Mouse (Mus musculus) hindbrain, postnatal 0 days (tissue): ENCODE measurements at regions not wholly inside any gene's neighbourhood (a gene's known extent, or its start where the extent isn't known, plus 50 kb on each side); places are given as distances from the start of the nearest gene placed in this dataset.
A peak's percentile ranks its signal among the peaks of the same experiment; 100 is the strongest.

ENCODE experiments used
- ATAC-seq: fragments of 200-750 bp; cut with Nextera tagmentation; 2 replicates; pipeline ENCODE4 v1.8.0; 2017; ENCODE audit warnings: mild to moderate bottlenecking, moderate TSS enrichment, moderate library complexity
- DNase-seq: peaks from one replicate; pipeline ENCODE4 v3.0.0-alpha.2; 2015; ENCODE audit warnings: low spot score
- H3K27ac ChIP-seq: fragments of 300-500 bp; sonication (generic); 2 replicates; pipeline ENCODE4 v1.5.1; 2014; ENCODE audit warnings: mild to moderate bottlenecking
- H3K27me3 ChIP-seq: fragments of 300-500 bp; sonication (generic); 2 replicates; pipeline ENCODE4 v1.6.1; 2014; ENCODE audit warnings: low read length, mixed read lengths; ENCODE audit not compliant: insufficient read depth
- H3K36me3 ChIP-seq: fragments of 300-500 bp; sonication (generic); 2 replicates; pipeline ENCODE4 v1.6.1; 2014; ENCODE audit warnings: low read length, mixed read lengths; ENCODE audit not compliant: insufficient read depth
- H3K4me1 ChIP-seq: fragments of 300-500 bp; sonication (generic); 2 replicates; pipeline ENCODE4 v1.6.1; 2014; ENCODE audit warnings: antibody characterized with exemption, low read length, mixed read lengths; ENCODE audit not compliant: insufficient read depth
- H3K4me2 ChIP-seq: fragments of 300-500 bp; sonication (generic); 2 replicates; pipeline ENCODE4 v1.6.1; 2014; ENCODE audit warnings: low read depth, mild to moderate bottlenecking, low read length, moderate library complexity, mixed read lengths
- H3K4me3 ChIP-seq: fragments of 300-500 bp; sonication (generic); 2 replicates; pipeline ENCODE4 v1.5.1; 2014; ENCODE audit warnings: low read length
- H3K9ac ChIP-seq: fragments of 300-500 bp; sonication (generic); replicated peaks from 2 replicates; pipeline ENCODE4 v1.6.1; 2014; ENCODE audit warnings: mild to moderate bottlenecking, low read length, moderate library complexity, mixed read lengths
- H3K9me3 ChIP-seq: fragments of 300-500 bp; sonication (generic); 2 replicates; pipeline ENCODE4 v1.6.1; 2016; ENCODE audit warnings: low read length, mixed read lengths
- CTCF ChIP-seq: IDR thresholded peaks from 2 replicates; pipeline ENCODE4 v1.5.1; 2016; ENCODE audit warnings: antibody characterized with exemption, control low read depth, low read depth
- WGBS: fragments of 180-500 bp; shearing (Covaris S2); extraction: QIAGEN DNeasy Blood & Tissue Kit; methylation state at CpG from one replicate; pipeline ENCODE4 v1.1.7; 2014; 5-methylcytosine and 5-hydroxymethylcytosine counted together

DNA sequence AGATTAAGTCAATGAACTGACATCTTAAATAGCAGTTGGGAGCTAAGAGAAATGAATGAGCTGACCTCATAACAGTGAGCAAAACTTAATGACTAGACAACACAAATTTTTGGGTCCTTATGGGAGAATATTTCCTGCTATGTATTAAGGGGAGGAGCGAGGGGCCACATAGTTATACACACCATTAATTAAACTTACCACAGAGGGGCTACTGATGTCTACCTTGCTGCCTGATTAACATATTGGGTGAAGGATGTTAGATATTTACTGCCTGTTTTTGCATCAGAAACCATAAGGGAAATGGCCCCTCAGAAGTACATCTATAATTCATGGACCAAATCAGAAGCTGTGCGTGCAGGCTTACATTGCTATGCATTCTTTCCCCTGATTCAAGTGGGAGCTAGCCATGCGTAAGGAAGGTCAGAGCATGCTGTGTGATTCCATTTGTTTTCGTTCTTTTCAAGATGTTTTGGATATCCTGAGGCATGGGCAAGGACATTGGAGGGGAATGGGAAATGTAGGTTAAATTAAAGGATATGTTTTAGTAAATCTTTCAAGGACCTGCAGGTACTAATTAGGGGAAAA lies 437.9 kb downstream of the Flrt2 start:
- TF ChIP-seq CTCF = no peak
- H3K4me3 ChIP-seq = no peak overlapping the region
- 32% methylated on average over 4 of the region's 4 CpGs for WGBS
- no peak overlapping the region for H3K27ac ChIP-seq
- H3K4me1 ChIP-seq = no peaks in the 10 kb centered on the region
- H3K9me3 ChIP-seq = no peaks in the 10 kb centered on the region
- H3K27me3 ChIP-seq = no peaks in the 10 kb centered on the region
- no peak for ATAC-seq
- DNase-seq = peak; percentile 12
- H3K36me3 ChIP-seq = no peaks in the 10 kb centered on the region
- no peak overlapping the region for H3K4me2 ChIP-seq
- no peak overlapping the region for H3K9ac ChIP-seq

DNA sequence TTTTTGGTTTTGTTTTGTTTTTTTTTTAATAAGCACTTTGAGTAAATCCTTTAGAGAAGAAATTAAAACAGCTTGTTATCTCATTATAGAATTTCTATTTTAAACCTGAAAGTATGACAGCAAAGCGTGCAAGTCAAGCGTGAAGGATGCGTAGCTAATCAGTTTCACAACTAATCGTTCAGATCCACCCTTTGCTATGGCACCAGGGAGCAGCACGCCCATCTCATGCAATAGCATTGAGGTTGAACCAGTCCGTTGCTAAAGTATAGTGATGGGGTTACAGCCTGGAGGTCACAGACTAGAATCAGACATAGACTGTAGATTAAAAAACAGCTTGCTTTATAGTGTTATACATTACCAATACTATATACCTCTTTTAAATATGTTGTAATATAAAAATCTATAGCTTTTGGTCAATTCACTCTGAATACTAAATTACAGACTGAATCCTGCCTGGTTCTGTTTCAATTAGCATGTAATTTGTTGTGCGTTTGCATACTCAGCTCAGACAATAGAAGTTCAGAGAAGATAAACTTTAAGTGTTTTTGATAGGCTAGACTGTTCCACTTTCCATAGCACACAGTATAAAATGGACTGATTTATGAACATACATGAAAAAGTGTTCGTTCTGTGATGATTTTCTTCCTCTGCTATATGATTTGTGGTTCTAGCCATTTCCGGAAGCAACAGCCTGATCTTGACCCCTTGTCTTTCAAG lies 438.9 kb downstream of the Flrt2 start:
- no peaks in the 10 kb centered on the region for H3K9me3 ChIP-seq
- WGBS = 37% methylated on average over 9 of the region's 9 CpGs
- ATAC-seq = no peak

GRCm38 (mm10) chr12:96134136-96134535 lies 442.1 kb downstream of the Flrt2 start:
- ATAC-seq (no peak), DNase-seq (no peak)
- 71% methylated on average over 5 of the region's 5 CpGs for WGBS
- Histone ChIP-seq H3K27me3 (no peaks in the 10 kb centered on the region), H3K9ac (no peak overlapping the region), H3K27ac (no peak overlapping the region), H3K4me1 (no peaks in the 10 kb centered on the region), H3K9me3 (no peaks in the 10 kb centered on the region), H3K36me3 (no peaks in the 10 kb centered on the region), H3K4me2 (no peak overlapping the region), H3K4me3 (no peak overlapping the region)
- no peak for TF ChIP-seq CTCF

More for the DNA sequence above, 438.9 kb downstream of the Flrt2 start:
- Histone ChIP-seq H3K4me3 (no peak overlapping the region), H3K9ac (no peak overlapping the region), H3K4me1 (no peaks in the 10 kb centered on the region), H3K36me3 (no peaks in the 10 kb centered on the region), H3K27me3 (no peaks in the 10 kb centered on the region), H3K4me2 (no peak overlapping the region), H3K27ac (no peak overlapping the region)
- DNase-seq = no peak
- TF ChIP-seq CTCF = no peak

GRCm38 (mm10) chr12:96141748-96142147 lies 449.7 kb downstream of the Flrt2 start:
- no peak overlapping the region for H3K4me2 ChIP-seq
- DNase-seq = no peak
- H3K4me3 ChIP-seq = no peak overlapping the region
- no peak overlapping the region for H3K27ac ChIP-seq
- no peak for ATAC-seq
- no peak for TF ChIP-seq CTCF
- no peaks in the 10 kb centered on the region for H3K4me1 ChIP-seq
- H3K27me3 ChIP-seq = no peaks in the 10 kb centered on the region
- no peak overlapping the region for H3K9ac ChIP-seq
- no peaks in the 10 kb centered on the region for H3K9me3 ChIP-seq
- no peaks in the 10 kb centered on the region for H3K36me3 ChIP-seq
- 32% methylated on average over 2 of the region's 2 CpGs for WGBS

- no peak for ATAC-seq
- H3K36me3 ChIP-seq = no peaks in the 10 kb centered on the region
- H3K9me3 ChIP-seq = no peaks in the 10 kb centered on the region
- no peak for TF ChIP-seq CTCF
- H3K27ac ChIP-seq = no peak overlapping the region
- 81% methylated on average over 3 of the region's 3 CpGs for WGBS
- H3K4me1 ChIP-seq = no peaks in the 10 kb centered on the region
- H3K4me3 ChIP-seq = no peak overlapping the region
- no peaks in the 10 kb centered on the region for H3K27me3 ChIP-seq
- no peak overlapping the region for H3K4me2 ChIP-seq
- no peak overlapping the region for H3K9ac ChIP-seq
- no peak for DNase-seq
Observed at GRCm38 (mm10) chr12:96154095-96154494, 462.1 kb downstream of the Flrt2 start.

- no peak overlapping the region for H3K27ac ChIP-seq
- ATAC-seq (no peak), DNase-seq (peak; percentile 45)
- no peak overlapping the region for H3K9ac ChIP-seq
- TF ChIP-seq CTCF = no peak
- H3K36me3 ChIP-seq = no peaks in the 10 kb centered on the region
- no peaks in the 10 kb centered on the region for H3K4me1 ChIP-seq
- no peak overlapping the region for H3K4me3 ChIP-seq
- no peaks in the 10 kb centered on the region for H3K9me3 ChIP-seq
- WGBS = 67% methylated on average over 1 of the region's 1 CpGs
- no peaks in the 10 kb centered on the region for H3K27me3 ChIP-seq
- H3K4me2 ChIP-seq = no peak overlapping the region
Observed at GRCm38 (mm10) chr12:96167551-96167950, 475.5 kb downstream of the Flrt2 start.

- Histone ChIP-seq H3K27me3 (no peaks in the 10 kb centered on the region), H3K9ac (no peak overlapping the region), H3K4me1 (no peaks in the 10 kb centered on the region), H3K36me3 (no peaks in the 10 kb centered on the region), H3K9me3 (no peaks in the 10 kb centered on the region), H3K27ac (no peak overlapping the region), H3K4me3 (no peak overlapping the region), H3K4me2 (no peak overlapping the region)
- 72% methylated on average over 1 of the region's 1 CpGs for WGBS
- DNase-seq = no peak
- no peak for TF ChIP-seq CTCF
- ATAC-seq = no peak
Observed at GRCm38 (mm10) chr12:96198928-96199327, 506.9 kb downstream of the Flrt2 start.
